Mouse (Mus musculus) embryonic facial prominence, embryonic 12.5 days (tissue): ENCODE results near the gene Gm17509. TPM values are rescaled to one million over a fixed set of nuclear protein-coding genes. Genes with fewer than 3 reads are reported as not detected.
"Not testable (repeated sequence)": the region's sequence is repeated elsewhere in the genome, so short reads cannot be mapped to it uniquely, and the experiment has no call there.

Source experiments
- ATAC-seq: fragments of 200-750 bp; cut with Nextera tagmentation; 2 replicates; pipeline ENCODE4 v1.8.0; 2017; ENCODE audit not compliant: insufficient number of reproducible peaks, insufficient read depth, low FRiP score, low TSS enrichment
- H3K27ac ChIP-seq: fragments of 300-500 bp; sonication (generic); 2 replicates; pipeline ENCODE4 v1.5.1; 2016; ENCODE audit warnings: mild to moderate bottlenecking
- H3K27me3 ChIP-seq: fragments of 300-500 bp; sonication (generic); 2 replicates; pipeline ENCODE4 v1.6.1; 2016; ENCODE audit warnings: mild to moderate bottlenecking, moderate library complexity
- H3K36me3 ChIP-seq: fragments of 300-500 bp; sonication (generic); 2 replicates; pipeline ENCODE4 v1.6.1; 2016; ENCODE audit warnings: mild to moderate bottlenecking
- H3K4me1 ChIP-seq: fragments of 300-500 bp; sonication (generic); 2 replicates; pipeline ENCODE4 v1.6.1; 2016
- H3K4me2 ChIP-seq: fragments of 300-500 bp; sonication (generic); replicated peaks from 2 replicates; pipeline ENCODE4 v1.6.1; 2016; ENCODE audit warnings: mild to moderate bottlenecking, moderate library complexity
- H3K4me3 ChIP-seq: fragments of 300-500 bp; sonication (generic); 2 replicates; pipeline ENCODE4 v1.5.1; 2016; ENCODE audit warnings: mild to moderate bottlenecking
- H3K9ac ChIP-seq: fragments of 300-500 bp; sonication (generic); 2 replicates; pipeline ENCODE4 v1.6.1; 2016; ENCODE audit warnings: mild to moderate bottlenecking, moderate library complexity
- H3K9me3 ChIP-seq: fragments of 300-500 bp; sonication (generic); 2 replicates; pipeline ENCODE4 v1.6.1; 2016; ENCODE audit warnings: mild to moderate bottlenecking, moderate library complexity
- WGBS: fragments of 180-500 bp; shearing (Covaris S2); methylation state at CpG from one replicate; pipeline ENCODE4 v1.1.7; 2016; 5-methylcytosine and 5-hydroxymethylcytosine counted together
- polyA plus RNA-seq: library from polyadenylated mRNA; unstranded; fragments of >200 nt; fragmentation: Nextera tagmentation; extraction: Ambion mirVana; gene quantifications from 2 replicates; pipeline ENCODE4 v1.2.1, GENCODE M21; 2016

The Gm17509 gene
- polyA plus RNA-seq, 1 experiment from 2014 or later, result 0.46 TPM

- no peak for ATAC-seq
- 93% methylated on average over 7 of the region's 7 CpGs for WGBS
- H3K9ac ChIP-seq, result no peak overlapping the region
These were observed 16.2 kb downstream of the Gm17509 start for GRCm38 (mm10) chr13:117204685-117205084.

DNA sequence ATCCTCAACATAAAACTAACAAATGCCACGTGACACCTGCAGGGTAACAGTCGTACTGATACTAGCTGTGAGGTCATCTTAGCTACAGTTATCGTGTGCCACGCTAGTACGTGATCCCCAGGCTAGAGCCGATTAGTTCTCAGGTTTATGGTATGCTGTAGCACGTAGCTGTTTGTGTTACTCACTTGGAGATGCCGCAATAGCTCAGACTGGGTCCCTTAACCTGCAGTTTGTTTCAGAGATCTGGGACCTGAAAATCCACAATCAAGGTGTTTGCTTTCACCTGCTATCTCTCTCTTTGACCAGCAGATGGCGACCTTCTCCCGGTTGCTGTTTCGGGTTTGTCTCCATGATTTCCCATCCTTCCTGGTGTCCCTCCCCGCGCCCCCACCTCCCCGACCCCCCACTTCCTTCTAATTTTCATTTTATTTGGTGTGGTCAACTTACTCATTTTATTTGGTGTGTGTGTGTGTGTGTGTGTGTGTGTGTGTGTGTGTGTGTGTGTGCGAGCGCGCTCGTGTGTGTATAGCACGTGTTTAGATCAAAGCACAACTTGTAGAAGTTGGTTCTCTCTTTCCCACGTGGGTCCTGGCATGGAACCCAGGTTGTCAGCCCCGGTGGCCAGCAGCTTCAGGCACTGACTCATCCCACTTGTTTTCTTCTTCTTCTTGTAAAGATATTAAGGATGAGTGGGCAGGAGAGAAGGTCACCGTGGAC is 18.0 kb downstream of the Gm17509 start:
- Histone ChIP-seq H3K27ac (no peak overlapping the region), H3K9ac (no peak overlapping the region), H3K9me3 (no peaks in the 10 kb centered on the region), H3K4me1 (no peaks in the 10 kb centered on the region), H3K4me3 (no peak overlapping the region), H3K4me2 (no peak overlapping the region), H3K27me3 (no peaks in the 10 kb centered on the region), H3K36me3 (no peaks in the 10 kb centered on the region)
- WGBS, result 47% methylated on average over 22 of the region's 22 CpGs
- peak; percentile 44; the same call in 1 of the 2 replicates for ATAC-seq

More at GRCm38 (mm10) chr13:117204685-117205084, 16.2 kb downstream of the Gm17509 start:
- no peak overlapping the region for H3K4me3 ChIP-seq
- no peaks in the 10 kb centered on the region for H3K36me3 ChIP-seq
- no peak overlapping the region for H3K27ac ChIP-seq
- no peak overlapping the region for H3K4me2 ChIP-seq
- H3K9me3 ChIP-seq, result no peaks in the 10 kb centered on the region
- peaks cover 4% of the 10 kb centered on the region; the same call in 1 of the 2 replicates for H3K4me1 ChIP-seq
- H3K27me3 ChIP-seq, result no peaks in the 10 kb centered on the region

DNA sequence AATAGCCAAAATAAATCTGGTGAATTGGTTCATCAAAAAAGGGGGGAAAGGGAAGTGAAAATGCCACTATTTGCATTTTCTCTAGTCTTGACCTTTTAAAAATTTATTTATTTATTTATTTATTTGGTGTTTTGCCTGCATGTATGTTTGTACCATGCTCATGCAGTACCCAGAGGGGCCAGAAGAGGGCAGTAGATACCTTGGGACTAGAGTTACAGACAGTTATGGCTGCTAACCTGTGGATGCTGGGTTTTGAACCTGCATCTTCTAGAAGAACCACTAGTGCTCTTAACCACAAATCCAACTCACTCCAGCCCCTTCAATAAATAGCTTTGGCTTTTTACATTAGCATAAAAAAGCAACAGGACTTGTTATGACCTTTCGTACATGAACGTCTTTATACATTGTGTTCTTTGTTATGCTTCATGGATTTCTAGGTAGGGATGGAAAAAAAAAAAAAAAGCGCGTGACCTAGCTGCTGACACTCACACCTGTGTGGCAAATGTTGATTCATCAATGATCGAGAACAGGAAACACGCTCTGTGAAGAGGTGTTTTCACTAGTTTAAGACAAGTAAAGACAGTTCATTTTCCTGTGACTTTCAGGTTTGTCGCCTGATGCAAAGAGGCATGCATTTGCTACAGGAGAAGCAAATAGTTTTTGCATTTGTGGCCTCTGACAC is 22.3 kb downstream of the Gm17509 start:
- WGBS, result 86% methylated on average over 7 of the region's 7 CpGs
- Histone ChIP-seq H3K9ac (no peak overlapping the region), H3K36me3 (no peaks in the 10 kb centered on the region), H3K27ac (no peak overlapping the region), H3K9me3 (no peaks in the 10 kb centered on the region), H3K27me3 (no peaks in the 10 kb centered on the region), H3K4me3 (no peak overlapping the region), H3K4me2 (no peak overlapping the region), H3K4me1 (no peaks in the 10 kb centered on the region)
- no peak for ATAC-seq

DNA sequence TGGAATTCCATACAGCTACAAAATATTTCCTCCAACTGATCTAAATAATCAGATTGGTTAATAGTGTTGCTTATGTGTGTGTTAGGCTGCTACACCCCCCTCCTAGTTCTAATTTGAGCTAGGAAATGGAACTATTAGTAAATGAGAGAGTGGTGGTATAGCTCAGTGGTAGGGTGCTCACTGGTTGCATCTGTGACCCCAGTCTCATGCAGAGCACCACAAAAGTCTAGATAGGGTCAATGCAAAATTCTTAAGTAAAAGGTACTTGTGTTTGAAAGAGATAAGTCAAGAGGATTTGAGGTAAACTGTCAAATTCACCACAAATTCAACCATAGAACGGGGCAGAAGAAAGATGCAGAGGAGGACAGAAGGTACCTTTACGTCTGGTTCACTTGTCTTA is 23.2 kb downstream of the Gm17509 start:
- Histone ChIP-seq H3K27me3 (no peaks in the 10 kb centered on the region), H3K4me2 (no peak overlapping the region), H3K36me3 (no peaks in the 10 kb centered on the region), H3K27ac (no peak overlapping the region), H3K4me3 (no peak overlapping the region), H3K9ac (no peak overlapping the region), H3K4me1 (no peaks in the 10 kb centered on the region), H3K9me3 (no peaks in the 10 kb centered on the region)
- 97% methylated on average over 2 of the region's 2 CpGs for WGBS
- no peak for ATAC-seq

DNA sequence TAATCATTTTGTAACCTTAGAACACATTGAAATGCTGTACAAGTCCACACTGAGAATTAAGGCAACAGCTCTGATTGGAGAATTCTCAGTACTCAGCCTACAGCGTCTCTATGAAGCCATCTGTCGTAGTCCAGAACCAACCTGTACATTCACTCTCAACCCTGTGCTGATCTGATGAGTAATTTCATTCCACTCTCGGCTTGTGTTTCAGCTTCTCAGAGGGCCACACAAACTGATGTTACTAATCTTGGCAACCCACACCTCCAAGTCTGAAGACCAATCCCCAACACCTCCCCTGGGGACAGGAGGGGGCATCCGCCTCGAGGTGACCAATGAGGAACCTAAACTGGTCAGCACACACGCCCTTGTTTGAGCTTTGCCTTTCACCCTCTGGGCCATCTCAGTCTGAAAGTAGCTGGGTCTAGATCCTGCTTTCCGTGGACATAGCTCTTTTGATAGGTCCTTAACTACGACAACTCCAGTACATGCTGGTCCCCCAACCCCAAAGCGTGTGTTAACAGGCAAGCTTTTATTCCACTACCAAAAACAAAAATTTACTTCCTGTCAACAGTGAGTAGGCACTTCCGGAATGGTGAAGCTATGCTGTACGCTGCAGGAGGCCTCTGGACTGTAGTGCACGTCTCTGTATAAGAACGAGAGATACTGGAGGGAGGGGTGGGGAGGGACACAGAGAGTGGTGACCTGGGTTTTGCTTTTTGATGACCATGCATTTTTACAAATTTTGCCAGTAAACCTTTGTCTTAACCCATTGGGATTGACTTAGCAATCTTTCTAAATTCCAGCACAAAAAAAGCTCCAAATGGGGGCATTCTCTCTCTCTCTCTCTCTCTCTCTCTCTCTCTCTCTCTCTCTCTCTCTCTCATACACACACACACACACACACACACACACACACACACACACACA is 25.0 kb downstream of the Gm17509 start:
- no peak overlapping the region for H3K9ac ChIP-seq
- no peak overlapping the region for H3K27ac ChIP-seq
- H3K4me2 ChIP-seq, result no peak overlapping the region
- no peak for ATAC-seq
- H3K4me3 ChIP-seq, result no peak overlapping the region
- 86% methylated on average over 13 of the region's 13 CpGs for WGBS
- H3K9me3 ChIP-seq, result no peaks in the 10 kb centered on the region
- H3K36me3 ChIP-seq, result no peaks in the 10 kb centered on the region
- H3K27me3 ChIP-seq, result no peaks in the 10 kb centered on the region
- H3K4me1 ChIP-seq, result no peaks in the 10 kb centered on the region

GRCm38 (mm10) chr13:117193422-117193983 is 27.4 kb downstream of the Gm17509 start:
- no peaks in the 10 kb centered on the region for H3K27me3 ChIP-seq
- H3K4me1 ChIP-seq, result no peaks in the 10 kb centered on the region
- no peak overlapping the region for H3K27ac ChIP-seq
- H3K9me3 ChIP-seq, result no peaks in the 10 kb centered on the region
- 60% methylated on average over 7 of the region's 7 CpGs for WGBS
- no peak overlapping the region for H3K4me2 ChIP-seq
- H3K9ac ChIP-seq, result no peak overlapping the region
- H3K4me3 ChIP-seq, result no peak overlapping the region
- no peaks in the 10 kb centered on the region for H3K36me3 ChIP-seq
- no peak for ATAC-seq

DNA sequence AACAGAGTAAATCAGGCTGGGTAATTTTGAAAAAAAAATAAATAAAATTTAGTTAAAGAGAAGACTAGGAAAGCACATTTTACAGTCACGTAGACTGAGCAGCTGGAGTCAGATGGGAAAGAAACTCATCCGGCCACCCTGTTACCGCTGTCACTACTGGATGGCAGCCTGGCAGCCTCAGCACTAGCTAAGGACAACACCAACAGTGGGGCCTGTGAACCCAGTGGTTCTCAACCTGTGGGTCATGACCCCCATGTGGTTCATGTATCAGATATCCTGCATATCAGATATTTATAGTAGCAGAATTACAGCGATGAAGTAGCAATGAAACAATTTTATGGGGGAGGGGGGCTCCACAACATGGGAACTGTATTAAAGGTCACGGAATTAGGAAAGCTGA is 28.7 kb downstream of the Gm17509 start:
- H3K9me3 ChIP-seq, result 0 out of 2 replicates have a peak, but pooled peaks cover 1% of the 10 kb centered on the region
- H3K9ac ChIP-seq, result no peak overlapping the region
- H3K27ac ChIP-seq, result no peak overlapping the region
- H3K4me2 ChIP-seq, result no peak overlapping the region
- no peaks in the 10 kb centered on the region for H3K4me1 ChIP-seq
- no peak overlapping the region for H3K4me3 ChIP-seq
- no peak for ATAC-seq
- 82% methylated on average over 5 of the region's 5 CpGs for WGBS
- no peaks in the 10 kb centered on the region for H3K36me3 ChIP-seq
- no peaks in the 10 kb centered on the region for H3K27me3 ChIP-seq

- no peaks in the 10 kb centered on the region for H3K4me1 ChIP-seq
- H3K9me3 ChIP-seq, result 0 out of 2 replicates have a peak, but pooled peaks cover 3% of the 10 kb centered on the region
- no peaks in the 10 kb centered on the region for H3K36me3 ChIP-seq
- H3K27me3 ChIP-seq, result no peaks in the 10 kb centered on the region
- 79% methylated on average over 6 of the region's 6 CpGs for WGBS
- no peak overlapping the region for H3K4me2 ChIP-seq
- no peak overlapping the region for H3K9ac ChIP-seq
- no peak overlapping the region for H3K4me3 ChIP-seq
- H3K27ac ChIP-seq, result no peak overlapping the region
- no peak for ATAC-seq
These were observed 35.5 kb downstream of the Gm17509 start for GRCm38 (mm10) chr13:117185329-117185728.

DNA sequence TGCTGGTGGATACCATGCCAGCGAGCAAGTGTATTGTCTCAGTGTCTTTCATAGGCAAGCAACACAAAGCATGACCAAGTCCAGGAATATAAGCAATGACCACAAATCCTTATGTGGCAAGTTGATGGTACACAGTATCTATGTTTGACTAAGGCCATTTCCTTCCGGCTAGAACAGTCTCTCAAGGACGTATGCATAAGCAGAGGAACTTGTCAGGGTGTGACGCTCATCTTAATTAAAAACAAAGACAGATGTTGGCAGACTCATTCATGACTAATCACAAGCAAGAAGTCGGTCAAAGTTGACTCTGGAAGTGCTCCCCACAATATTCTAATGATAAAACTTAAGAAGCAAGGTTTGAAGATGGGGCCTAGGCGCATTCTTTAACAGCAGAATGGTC is 37.6 kb downstream of the Gm17509 start:
- Histone ChIP-seq H3K4me3 (no peak overlapping the region), H3K4me1 (no peaks in the 10 kb centered on the region), H3K4me2 (no peak overlapping the region), H3K9ac (no peak overlapping the region), H3K27me3 (no peaks in the 10 kb centered on the region), H3K9me3 (0 out of 2 replicates have a peak, but pooled peaks cover 3% of the 10 kb centered on the region), H3K27ac (no peak overlapping the region), H3K36me3 (no peaks in the 10 kb centered on the region)
- no peak for ATAC-seq
- 79% methylated on average over 6 of the region's 6 CpGs for WGBS

- 74% methylated on average over 3 of the region's 3 CpGs for WGBS
- not testable (repeated sequence) for H3K9ac ChIP-seq, H3K4me3 ChIP-seq, H3K36me3 ChIP-seq, H3K27ac ChIP-seq, ATAC-seq, H3K4me1 ChIP-seq, H3K9me3 ChIP-seq, H3K27me3 ChIP-seq, H3K4me2 ChIP-seq
These were observed 40.0 kb downstream of the Gm17509 start for GRCm38 (mm10) chr13:117180912-117181311.
